Mouse (Mus musculus): ENCODE measurements around the gene Pphln1.

DNA sequence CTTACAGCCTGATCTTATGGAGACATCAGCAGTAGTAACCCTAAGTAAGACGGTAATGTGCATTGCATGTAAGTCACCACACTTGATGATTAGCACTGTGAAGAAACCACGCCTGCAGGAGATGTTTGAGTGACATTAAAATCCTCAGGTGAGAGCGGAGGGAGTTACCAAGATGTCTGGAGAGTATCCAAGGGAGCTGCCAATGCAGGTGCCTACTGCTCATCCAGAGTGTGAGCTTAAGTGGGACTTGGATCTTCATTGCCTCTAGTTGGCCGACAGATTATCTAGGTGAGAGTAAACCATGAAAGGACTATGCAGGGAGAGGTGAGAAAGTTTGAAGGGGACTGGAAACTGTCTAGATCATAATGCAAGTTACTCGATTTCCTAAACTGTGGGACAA is 8.3 kb downstream of the Pphln1 start:
- no peak for TF ChIP-seq CTCF (IDR thresholded peaks at IDR 0.05; ENCODE audit: insufficient read depth, low read length)
- no peak for TF ChIP-seq POLR2A (IDR thresholded peaks at IDR 0.05; ENCODE audit: borderline replicate concordance, extremely low read depth, low read depth, low read length)
